Mouse (Mus musculus): ENCODE results near the gene Ecd.

DNA sequence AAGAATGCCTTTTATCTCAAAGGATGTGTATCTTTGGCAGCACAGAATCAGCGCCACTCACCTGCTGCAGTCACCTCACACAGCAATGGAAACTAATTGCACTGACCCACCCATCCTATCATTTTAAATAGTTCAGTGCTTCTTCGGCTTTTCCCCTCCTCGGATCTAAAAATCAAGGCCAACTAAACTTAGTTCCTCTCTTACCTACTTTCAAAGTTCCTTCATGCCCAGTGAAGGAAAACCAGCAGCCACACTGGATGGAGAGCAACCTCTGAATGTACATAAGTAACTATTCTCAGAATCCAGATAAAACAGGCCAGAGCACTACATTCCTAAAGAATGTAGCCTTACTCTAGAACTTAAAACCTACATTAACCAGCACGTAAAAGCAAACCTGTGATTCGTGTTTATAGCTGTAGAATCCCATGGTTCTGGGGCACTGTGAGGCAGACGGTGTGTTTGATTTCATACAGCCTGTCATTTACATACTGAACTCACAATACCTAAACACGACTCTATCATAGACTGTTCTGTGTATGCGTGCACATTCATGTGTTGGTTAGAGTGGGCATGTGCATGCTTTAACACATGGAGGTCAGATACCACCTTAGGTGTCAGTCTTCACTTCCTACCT, 41.6 kb upstream of the Ecd start:
- TF ChIP-seq CTCF (IDR thresholded peaks at IDR 0.05; ENCODE audit: control insufficient read depth, insufficient read depth, insufficient read length) = no peak
- TF ChIP-seq MAX (IDR thresholded peaks at IDR 0.05) = no peak
- no peak for TF ChIP-seq USF1 (IDR thresholded peaks at IDR 0.05; ENCODE audit: low read depth)
- TF ChIP-seq CEBPB (IDR thresholded peaks at IDR 0.05; ENCODE audit: low read depth) = no peak
